Mouse (Mus musculus) cerebellum, adult 11-12 months (tissue): ENCODE data around the gene Il6st.
"Not testable (repeated sequence)": the region's sequence is repeated elsewhere in the genome, so short reads cannot be mapped to it uniquely, and the experiment has no call there.

Source experiments
- DNase-seq: peaks from one replicate; pipeline ENCODE4 v3.0.0; 2022

Gene Il6st

GRCm38 (mm10) chr13:112463868-112464625 is at the start of gene Il6st:
Il6st (plus strand) TSS chr13:112464070.
- DNase-seq = peak; percentile 96

- DNase-seq = no peak
Measured at GRCm38 (mm10) chr13:112415896-112416295, 48.0 kb upstream of the Il6st start.

DNA sequence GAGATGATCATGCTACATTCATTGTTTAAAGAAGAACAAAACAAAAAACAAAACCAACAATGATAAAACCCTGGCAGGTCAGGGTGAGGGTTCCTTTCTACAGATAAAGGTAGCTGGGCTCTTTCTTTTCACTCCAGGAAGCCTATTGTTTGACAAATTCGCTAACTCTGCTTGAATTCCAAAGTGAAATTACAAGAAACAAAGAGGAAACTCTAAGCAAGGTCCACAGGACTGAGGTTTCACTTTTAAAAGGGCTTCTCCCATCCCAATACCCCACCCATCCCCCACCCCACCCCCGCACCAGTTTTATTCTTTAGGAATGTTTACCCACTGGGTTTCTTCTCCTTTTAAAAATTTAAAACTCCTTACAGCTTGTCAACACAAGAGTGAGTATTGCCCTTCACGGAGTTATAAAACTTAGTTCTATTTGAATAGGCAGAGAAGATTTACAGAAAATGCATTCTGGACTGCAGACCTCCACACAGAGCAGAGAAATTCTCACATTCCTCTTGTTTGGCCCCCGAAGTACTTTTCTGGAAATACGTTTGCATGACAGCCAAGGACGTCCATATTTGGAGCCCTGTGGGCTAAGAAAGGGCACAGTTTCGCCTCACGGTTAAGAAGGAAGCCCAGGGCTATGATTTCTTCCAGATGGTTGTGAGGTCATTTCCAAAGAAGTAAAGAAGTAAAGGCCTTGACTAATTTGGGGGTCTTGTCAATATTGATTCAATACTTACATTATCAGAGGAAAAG is 47.3 kb upstream of the Il6st start:
- DNase-seq = no peak

- no peak for DNase-seq
Measured at GRCm38 (mm10) chr13:112417163-112417523, 46.7 kb upstream of the Il6st start.

DNA sequence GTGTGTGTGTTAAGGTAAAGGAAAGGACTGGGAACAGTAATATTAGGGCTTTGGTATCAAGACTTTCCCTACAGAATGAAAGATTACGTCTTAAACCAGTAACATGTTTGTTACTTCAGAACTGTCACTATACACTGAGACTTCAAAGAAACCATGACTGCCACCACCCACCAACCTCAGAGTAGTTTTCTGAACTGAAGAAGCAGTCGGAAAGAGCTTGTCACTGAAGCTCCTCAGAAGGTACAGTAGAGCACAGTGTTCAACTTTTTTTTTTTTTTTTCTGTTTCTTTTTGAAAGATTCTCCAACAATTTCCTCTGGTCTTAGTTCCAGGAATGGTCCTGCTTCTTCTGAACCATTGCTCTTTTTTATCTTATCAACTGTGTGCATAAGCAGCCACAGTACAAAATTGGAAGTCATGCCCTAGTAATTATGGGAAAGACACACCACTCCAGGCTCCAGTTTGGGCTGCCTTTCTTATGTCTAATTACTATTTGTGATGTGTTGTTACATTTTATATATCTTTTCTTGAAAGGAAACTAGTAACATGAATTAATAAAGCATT is 45.9 kb upstream of the Il6st start:
- DNase-seq = no peak

- no peak for DNase-seq
Measured at GRCm38 (mm10) chr13:112418595-112418994, 45.3 kb upstream of the Il6st start.

DNA sequence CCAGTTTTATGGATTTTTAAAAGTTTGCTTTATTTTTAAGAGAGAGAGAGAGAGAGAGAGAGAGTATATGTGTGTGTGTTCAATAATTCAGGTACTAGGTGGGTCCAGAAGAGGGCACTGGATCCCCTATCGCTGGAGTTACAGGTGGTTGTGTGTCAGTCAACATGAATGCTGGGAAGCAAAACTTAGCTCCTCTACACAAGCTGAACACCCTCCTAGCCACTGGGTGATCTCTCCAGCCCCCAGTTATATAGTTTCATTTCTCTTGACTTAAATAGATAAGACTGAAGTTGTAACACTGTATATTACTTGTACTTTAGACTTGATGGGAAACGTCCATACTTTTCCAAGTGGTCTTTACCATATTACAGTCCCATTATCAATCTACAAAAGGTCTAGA is 39.7 kb upstream of the Il6st start:
- DNase-seq = no peak

DNA sequence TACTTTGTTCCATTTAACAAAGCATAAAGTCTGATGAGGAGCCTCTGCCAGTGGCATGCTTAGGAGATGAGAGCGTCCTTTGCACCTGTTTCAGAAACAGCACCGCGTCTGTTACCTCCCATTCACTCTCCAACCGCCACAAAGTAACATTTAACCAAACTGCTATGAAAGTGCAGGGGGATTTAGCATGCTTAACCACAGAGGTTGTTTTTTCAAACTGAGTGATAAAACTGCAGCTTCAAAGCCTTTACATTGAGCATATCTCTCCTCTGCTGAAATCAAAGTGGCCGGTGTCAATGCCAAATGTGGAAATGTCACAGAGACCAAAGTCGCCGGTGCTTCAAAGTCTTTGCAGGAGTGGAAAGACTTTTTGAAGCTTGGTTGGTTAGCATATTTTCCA is 39.2 kb upstream of the Il6st start:
- DNase-seq = no peak

- DNase-seq = no peak
Measured at GRCm38 (mm10) chr13:112425181-112425654, 38.7 kb upstream of the Il6st start.

DNA sequence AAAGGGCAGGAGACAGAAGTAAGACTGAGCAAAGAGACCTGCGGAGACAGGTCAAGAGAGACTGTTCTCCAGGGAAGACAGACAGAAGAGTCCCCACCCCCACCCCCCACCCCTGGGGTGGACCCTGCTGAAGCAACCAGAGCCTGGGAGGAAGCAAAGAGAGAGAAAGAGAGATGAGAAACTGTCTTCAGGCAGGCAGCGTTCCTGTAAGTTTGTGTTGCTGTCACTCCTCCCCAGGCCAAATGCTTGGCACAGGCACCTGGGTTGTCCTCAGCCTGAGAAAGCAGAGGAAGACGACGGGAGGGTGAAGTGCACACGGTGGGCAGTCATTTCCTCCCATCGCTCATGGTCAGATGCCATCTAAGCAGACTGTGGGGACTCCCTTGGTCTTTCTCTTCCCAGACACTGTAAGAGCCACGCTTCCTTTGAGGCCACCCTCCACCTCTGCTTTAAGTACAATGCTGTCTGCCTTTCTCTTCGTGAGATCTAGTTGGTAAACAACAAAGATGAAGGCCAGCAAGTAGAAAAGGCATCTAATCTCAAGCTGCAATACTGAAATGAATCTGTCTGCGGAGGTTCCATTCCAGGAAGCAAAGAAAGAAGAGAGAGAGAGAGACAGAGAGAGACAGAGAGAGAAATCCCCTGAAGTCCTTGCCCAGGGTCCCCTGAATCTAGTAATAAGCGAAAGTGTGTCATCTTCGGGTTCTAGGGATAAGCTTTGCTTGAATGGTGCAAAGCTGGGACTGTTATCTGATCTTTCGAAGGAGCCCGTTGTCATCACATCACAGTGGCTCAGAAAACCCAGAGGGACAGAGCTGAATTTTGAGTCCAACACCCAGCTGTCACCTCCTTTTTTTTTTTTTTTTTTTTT is 37.4 kb upstream of the Il6st start:
- DNase-seq = no peak

- not testable (repeated sequence) for DNase-seq
Measured at GRCm38 (mm10) chr13:112427136-112427470, 36.8 kb upstream of the Il6st start.

DNA sequence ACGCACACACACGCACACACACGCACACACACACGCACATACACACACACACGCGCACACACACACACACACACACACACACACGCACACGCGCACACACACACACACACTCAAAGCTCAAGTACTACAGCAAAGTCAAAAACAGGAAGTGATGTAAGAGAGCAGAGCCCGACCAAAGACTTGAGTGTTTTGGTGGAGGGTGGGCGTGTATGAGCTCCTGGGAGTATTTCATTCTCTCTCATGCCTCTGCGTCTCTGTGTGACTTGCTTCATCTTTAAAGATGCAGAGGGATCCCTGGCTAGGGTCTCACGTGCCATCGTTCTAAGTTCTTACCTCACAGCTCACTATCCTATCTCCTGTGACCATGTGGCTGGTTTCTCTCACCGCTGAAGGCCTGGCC is 36.3 kb upstream of the Il6st start:
- DNase-seq = no peak

DNA sequence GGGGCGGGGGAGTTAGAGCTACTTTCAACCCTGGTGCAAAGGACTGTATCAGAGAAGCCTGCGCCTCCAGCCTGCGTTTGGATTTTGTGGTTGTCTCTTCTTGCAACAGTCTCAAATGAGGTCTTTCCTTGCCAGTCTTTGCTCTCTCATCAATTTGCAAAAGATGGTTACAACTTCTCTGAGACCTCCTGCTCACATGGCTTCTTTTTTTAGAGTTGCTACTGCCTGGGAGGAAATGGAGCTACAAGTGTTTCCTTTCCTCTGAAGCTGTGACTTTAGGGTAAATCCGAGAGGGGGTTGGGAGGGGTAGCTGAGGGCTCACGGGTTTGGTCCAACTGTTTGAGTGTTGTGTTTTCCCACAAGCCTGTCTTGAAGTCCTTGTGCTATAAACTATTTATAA is 30.6 kb upstream of the Il6st start:
- DNase-seq = no peak

GRCm38 (mm10) chr13:112435241-112436075 is 28.4 kb upstream of the Il6st start:
- DNase-seq = no peak

- no peak for DNase-seq
Measured at GRCm38 (mm10) chr13:112436288-112436687, 27.6 kb upstream of the Il6st start.

DNA sequence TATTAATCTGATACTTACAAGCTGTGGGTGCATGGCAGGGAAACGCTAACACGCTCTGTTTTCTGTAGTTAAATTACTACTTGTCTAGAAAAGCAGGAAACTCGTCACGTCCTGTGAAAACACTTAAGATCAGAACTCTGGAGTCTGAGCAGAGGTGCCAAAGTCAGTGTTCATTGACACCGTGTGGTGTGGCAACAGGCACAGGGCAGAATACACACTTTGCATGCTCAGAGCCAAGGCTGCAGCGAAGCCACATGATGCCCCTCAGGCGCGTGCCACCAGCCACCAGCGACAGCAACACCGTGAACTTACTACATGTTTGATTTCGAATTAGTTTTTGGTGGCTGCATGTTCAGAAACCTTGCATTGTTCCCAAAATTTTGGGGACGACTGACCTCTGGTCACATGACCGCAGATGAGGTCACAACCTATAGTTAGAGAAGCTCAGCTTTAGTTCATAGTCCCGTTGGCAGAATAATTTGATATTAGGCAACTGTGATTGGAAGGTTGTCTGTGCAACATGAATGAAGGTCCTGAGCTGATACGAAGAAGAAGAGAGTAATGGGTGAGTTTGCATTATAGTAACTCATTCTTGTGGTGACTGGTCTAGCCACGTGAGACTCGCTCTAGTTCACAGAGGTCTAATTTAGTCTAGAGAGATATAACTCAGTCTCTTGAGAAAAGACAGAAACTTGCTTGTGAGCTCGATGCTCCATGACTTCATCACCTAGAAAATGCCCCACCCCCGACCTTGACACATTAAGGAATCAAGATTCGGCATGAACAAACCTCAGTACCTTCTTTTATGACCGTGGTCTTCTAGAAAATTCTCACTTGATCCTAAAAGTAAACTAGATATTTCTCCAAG is 25.6 kb upstream of the Il6st start:
- no peak for DNase-seq

DNA sequence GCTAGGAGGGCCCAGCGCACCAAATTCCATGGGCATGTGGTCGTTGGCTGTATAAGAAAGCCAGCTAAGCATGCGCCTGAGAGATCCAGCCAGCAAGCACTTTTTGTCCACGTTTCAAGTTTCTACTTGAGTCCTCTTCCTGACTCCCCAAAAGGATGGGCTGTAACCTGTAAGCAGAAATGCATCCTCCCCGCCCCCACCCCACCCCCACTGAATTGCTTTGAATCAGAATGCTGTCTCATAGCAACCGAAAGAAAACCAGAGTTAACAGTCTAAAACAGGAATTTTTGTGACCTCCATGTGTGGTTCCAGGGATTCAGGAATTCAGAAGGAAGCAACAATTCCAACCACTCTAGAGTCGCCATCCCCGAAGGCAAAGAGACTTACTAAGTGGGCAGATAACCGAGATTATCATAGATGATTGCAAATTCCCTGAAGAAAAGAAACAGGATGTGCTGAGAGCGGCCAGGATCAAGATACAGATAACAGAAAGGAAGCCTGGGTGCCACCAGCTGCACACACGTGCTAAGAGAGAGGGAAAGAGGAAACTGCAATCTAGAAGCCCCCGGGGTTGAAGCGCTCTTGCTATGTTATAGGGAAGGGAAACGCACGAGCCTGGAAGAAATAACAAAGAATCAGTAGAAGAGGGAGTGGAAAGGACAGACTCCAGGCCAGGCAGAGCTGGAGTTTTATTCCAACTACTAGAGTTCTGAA is 24.6 kb upstream of the Il6st start:
- DNase-seq = no peak

DNA sequence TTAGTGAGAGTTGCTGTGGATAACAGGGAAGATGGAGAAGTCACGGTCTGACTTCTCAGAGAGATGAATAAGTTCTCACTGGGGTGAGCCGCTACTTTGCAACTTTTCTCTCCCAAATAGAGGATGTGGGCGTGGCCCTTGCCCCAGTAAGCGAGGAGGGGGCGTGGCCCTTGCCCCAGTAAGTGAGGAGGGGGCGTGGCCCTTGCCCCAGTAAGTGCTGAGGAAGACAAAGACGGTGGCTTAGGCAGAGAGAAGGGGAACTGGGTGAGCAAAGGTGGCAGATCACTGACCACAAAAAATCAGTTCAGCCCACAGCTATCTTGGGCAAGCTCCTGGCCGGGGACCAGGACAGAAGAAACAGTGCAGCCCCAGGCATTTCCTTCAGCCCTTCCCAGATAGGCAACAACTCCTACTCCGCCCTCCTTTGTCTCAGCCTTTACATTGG is 23.9 kb upstream of the Il6st start:
- no peak for DNase-seq

GRCm38 (mm10) chr13:112440668-112441067 is 23.2 kb upstream of the Il6st start:
- DNase-seq = no peak

DNA sequence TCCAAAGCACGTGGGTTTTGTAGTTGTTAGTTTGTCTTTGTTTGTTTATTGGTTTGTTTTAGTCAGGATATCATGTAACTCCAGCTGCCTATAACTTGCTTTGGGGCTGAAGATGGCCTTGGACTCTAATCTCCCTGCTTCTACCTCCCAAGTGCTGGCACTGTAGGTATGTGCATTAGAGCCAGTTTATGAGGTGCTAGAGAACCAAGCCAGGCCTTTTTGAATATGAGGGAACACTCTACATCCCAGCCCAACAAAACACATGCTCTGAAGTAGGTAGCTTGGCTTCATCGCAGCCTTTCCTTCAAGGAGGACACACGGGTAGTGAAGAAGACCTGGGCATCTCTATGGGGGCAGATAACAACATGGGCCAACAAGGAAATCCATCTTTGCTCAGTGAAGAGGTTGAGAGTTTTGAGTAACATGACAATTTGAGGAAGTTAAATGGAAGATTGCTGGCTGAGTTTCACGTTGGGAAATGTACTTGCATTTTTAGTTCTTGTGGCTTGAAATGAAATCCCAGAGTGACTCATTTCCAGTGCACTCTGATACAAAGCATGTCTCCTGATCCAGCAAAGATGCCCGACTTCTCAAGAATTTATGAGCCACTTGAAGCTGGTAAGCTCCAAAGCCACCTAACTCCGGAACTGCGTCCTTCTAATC is 20.9 kb upstream of the Il6st start:
- DNase-seq = no peak
